Mouse (Mus musculus) hematopoietic stem cell, adult 5-6 weeks (primary cell): ENCODE results near the gene Arhgap15. TPM values are rescaled to one million over a fixed set of nuclear protein-coding genes. Genes with fewer than 3 reads are reported as not detected.
"Not testable (repeated sequence)": the region's sequence is repeated elsewhere in the genome, so short reads cannot be mapped to it uniquely, and the experiment has no call there.

Experiments used
- ATAC-seq, 2 experiments: fragments of 125-278 bp in 1 of 2; replicated peaks in 1 of 2; 2 replicates each; pipeline ENCODE4 v1.8.0; 2016 to 2017; ENCODE audit warnings: inconsistent platforms in 2 of 2, mild to moderate bottlenecking in 2 of 2, moderate number of reproducible peaks in 2 of 2, low read depth in 1 of 2, moderate TSS enrichment in 1 of 2; ENCODE audit not compliant: low FRiP score in 2 of 2, poor library complexity in 2 of 2, severe bottlenecking in 2 of 2, insufficient read depth in 1 of 2, low TSS enrichment in 1 of 2
- total RNA-seq: library from RNA; stranded (forward); fragments of 172-1452, 232-1000 nt; gene quantifications from 2 replicates; pipeline ENCODE4 v1.2.3, GENCODE M21; 2017

The Arhgap15 gene
- total RNA-seq, result 148 and 169 TPM in 2 replicates

DNA sequence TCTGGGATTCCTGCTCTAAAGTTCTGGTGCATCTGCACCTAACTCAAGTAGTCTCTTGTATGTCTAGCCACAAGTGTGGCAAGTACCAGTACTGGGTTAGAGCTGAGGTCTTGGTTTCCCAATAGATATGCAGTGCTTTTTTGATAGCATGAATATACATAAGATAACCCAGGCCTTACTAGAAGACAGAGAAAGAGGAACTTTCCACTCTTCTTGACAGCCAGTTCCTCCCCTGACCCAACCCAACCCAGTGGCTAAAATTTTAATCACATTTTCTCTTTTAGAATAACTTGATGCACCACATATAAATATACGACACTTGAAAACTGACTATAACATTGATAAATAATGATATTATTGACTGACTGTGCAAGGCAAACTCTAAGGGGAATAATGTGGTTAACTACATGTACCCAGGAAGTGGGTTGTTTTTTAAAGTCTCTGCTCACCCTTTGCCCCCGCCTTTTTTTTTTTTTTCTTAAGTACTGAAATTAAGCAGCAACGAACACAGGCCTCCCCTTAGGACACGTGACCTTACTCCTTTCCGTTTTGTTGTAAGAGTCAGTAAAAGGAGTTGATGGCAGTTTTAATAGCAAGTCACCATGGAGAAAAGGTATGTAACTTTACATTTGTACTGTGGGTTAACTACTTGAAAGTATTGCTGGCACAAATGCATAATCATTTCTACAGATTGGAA is at the start of gene Arhgap15:
Gene Arhgap15, plus strand, starts transcription at position 538 of the 697 bp plus-strand sequence.
- peak; percentile 82 to 89 for ATAC-seq

DNA sequence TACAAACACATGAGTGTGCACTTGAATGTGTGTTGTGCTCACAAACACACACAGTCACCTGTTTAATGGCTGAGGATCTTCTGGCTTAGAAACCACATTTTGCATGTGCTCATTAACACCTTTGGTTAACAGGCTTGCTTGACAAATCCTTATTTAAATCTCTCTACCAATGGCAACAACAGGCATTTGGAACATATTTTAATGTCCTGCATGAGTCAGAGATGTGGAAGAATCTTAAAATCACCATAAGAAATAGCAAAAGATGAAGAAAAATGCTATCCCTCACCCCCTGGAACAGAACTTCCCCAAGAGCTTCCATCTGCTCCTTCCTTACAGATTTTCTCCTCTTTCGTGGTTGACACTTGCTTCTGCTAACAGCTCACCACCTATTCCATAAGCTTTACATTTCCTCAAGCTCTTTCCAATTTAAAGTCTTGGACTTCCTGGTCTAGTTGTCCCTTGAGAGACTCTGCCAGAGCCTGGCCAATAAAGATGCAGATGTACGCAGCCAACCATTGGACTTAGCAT is 35.9 kb upstream of the Arhgap15 start:
- no peak for ATAC-seq

DNA sequence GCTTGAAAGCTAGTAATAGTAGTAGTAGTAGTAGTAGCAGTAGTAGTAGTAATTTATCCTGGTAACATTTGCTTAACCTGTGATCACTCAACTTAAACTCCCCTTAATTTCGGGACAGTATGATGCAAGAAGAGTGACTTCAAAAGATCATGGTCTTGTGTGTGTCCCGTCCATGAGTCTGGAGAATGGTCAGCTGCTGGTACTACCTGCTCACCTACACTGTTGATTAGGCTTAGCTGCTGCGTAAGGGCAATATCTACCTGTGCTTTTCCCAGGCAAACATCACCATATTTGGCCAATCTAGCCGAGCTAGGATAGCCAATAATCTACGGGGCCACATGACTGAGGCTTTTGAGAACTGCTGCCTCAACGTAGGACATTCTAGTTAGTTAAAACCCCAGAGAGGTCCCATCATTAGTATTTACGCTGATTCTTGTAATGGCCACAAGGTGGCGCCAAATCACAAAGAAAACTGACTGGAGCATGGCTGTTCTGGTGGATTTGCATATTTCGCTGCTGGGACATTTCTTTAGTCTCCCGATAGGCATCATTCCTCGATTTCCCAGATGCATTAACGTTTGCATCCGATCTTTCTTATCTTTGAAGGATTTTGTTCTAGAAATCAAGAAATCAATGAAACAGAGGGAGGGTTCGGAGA is 26.0 kb upstream of the Arhgap15 start:
- ATAC-seq, result peak; percentile 77 to 79

GRCm38 (mm10) chr2:43723104-43723541 is 25.5 kb upstream of the Arhgap15 start:
- ATAC-seq, result peak in 1 of 2 experiments; percentile 30; a peak in 2 of 4 replicates

GRCm38 (mm10) chr2:43727181-43727580 is 21.4 kb upstream of the Arhgap15 start:
- ATAC-seq, result no peak

GRCm38 (mm10) chr2:43727693-43728092 is 20.9 kb upstream of the Arhgap15 start:
- ATAC-seq, result peak; percentile 84 to 85

GRCm38 (mm10) chr2:43728831-43729230 is 19.8 kb upstream of the Arhgap15 start:
- ATAC-seq, result no peak

GRCm38 (mm10) chr2:43732396-43732795 is 16.2 kb upstream of the Arhgap15 start:
- ATAC-seq, result no peak

- ATAC-seq, result not testable (repeated sequence)
Measured at GRCm38 (mm10) chr2:43735071-43735470, 13.6 kb upstream of the Arhgap15 start.

- ATAC-seq, result no peak
Measured at GRCm38 (mm10) chr2:43737546-43737945, 11.1 kb upstream of the Arhgap15 start.

DNA sequence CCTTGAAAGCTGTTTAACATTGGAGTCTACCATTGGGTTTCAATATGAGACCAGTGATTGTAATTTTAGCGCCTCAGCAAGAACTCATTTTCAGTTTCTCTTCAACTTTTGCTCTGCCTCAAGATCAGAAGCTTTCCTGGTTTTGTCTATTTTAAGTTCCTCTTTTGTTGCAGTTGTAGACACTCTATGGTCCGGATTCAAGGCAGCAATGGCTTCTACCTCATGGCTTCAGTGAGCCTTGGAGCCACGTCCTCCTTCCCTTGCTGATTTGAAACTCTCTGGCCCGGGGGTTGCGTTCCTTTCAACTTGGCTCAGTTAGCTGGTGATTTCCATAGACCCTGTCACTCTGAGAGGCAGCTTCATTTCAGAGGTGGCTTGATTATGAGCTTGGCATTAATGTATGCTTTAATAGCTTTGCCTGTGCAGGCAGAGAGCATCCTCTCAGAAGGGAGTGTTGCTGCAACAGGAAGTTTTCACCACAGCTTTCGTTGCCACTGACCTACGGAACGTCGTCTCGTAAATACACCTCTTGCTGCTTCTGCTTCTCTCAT is 10.0 kb upstream of the Arhgap15 start:
- ATAC-seq, result peak; percentile 54 to 79

DNA sequence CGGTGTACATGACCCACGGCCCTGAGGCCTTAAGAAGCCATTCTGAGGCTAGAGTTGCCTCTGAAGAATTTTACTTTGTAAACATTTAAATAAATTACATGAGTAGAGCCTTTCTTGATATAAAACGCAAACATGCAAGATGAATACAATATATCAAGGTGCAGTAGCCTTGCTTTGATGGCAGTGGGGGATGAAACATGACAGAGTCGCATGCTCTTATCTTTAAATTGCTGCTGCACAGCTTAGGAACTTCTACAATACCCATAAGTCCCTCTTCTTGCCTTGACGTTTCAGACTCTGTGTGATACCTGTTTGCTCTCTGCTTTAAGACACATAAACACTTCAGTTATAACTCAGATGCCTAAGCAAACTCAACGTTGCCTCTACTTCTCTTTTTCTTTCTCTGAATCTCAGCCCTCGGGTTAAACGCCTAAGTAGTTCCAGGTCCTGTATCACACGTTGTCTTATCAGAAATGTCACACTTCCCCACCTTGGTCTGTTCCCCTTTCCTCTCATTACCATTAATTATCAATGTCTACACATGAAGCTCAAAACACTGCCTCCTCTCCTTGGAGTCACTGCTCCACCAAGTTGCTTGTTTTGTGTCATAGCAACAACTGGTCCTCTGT is 9.3 kb upstream of the Arhgap15 start:
- ATAC-seq, result peak; percentile 86 to 87

DNA sequence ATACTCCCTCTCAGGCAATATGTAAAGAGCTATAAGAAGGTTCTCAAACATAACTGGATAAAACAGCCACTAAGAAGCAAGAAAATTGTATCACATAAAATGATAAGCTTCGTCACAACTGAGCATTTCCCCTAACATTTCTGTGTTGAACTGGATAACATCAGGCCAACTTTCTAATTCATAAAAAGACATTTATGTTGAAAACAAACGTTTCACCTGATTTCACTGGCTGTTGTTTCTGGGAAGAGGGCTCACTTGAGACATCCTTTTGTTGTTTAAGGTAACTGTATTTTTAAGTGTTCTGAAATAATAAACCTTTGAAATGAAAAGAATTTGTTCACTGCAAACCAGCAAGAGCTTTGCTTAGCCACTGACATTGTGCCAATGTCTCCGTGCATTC is 697 bp downstream of the Arhgap15 start:
- ATAC-seq, result no peak

DNA sequence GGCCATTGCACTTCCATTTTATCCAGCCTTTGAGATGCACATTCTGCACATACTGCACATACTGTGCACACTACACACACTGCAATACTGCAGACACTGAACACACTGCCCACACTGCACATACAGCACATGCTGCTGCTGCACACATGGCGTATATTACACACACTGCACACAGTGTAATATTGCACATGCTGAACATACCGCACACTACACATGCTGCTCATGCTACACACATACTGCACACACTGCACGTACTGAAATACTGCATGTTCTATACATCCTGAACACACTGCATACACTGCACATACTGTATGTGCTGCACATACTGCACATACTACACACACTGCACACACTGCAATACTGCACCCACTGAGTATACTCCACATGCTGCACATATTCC is 7.3 kb downstream of the Arhgap15 start:
- no peak for ATAC-seq

DNA sequence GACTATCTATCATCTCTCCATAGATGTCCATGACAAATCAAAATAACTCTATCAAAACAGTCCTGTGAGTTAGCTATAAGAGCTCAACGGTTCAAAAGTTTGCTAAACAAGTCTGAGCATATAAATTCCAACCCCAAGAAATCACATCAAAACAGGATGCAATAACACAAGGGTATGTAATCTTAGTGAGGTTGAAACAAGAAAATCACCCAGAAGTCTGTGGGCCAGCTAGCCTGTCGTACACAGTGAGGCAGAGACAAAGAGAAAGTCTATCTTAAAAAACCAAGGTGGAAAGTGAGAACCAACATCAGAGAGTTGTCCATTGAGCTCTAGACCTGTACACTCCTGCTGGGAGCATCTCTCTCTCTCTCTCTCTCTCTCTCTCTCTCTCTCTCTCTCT is 8.0 kb downstream of the Arhgap15 start:
- ATAC-seq, result no peak

GRCm38 (mm10) chr2:43761735-43762134 is 13.1 kb downstream of the Arhgap15 start:
- peak in 1 of 2 experiments; percentile 39; a peak in 1 of 4 replicates for ATAC-seq

- ATAC-seq, result no peak; a peak in 2 of 4 replicates
Measured at GRCm38 (mm10) chr2:43763279-43763678, 14.7 kb downstream of the Arhgap15 start.

DNA sequence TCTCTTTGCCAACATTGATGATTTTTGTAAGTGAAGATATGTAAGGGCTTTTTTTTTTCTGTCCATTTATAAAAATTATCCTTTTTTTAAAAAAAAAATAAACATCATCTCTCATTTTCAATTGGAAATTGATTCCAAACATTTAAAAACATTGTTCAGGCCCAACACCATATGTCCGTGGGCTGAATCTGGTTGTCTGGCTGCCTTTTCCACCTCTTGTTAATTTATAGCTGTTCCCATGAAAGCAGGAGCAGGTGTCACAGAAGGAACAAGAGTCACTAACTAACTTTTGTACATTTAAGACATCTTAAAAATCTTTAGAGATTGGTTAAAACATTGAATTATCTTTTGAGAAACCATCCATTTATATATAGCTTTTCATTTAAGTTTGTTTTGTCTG is 15.8 kb downstream of the Arhgap15 start:
- ATAC-seq, result no peak
